Mouse (Mus musculus): ENCODE measurements around the gene Unc50.
A peak's percentile ranks its signal among the peaks of the same experiment; 100 is the strongest.

Unc50 gene

GRCm38 (mm10) chr1:37442848-37443835 lies 13.2 kb downstream of the Unc50 start:
- DNase-seq (ENCODE audit: extremely low read depth, insufficient read length, low spot score) = no peak

- no peak for DNase-seq (ENCODE audit: extremely low read depth, insufficient read length, low spot score)
Measured at GRCm38 (mm10) chr1:37448361-37449095, 18.6 kb downstream of the Unc50 start.

GRCm38 (mm10) chr1:37451270-37451669 lies 21.3 kb downstream of the Unc50 start:
- no peak for DNase-seq (ENCODE audit: extremely low read depth, insufficient read length, low spot score)

GRCm38 (mm10) chr1:37457546-37457945 lies 27.6 kb downstream of the Unc50 start:
- no peak for DNase-seq (ENCODE audit: extremely low read depth, insufficient read length, low spot score)

GRCm38 (mm10) chr1:37464878-37465452 lies 35.0 kb downstream of the Unc50 start:
- no peak for DNase-seq (ENCODE audit: extremely low read depth, insufficient read length, low spot score)

- no peak for DNase-seq (ENCODE audit: extremely low read depth, insufficient read length, low spot score)
Measured at GRCm38 (mm10) chr1:37466322-37466995, 36.5 kb downstream of the Unc50 start.

GRCm38 (mm10) chr1:37467806-37468205 lies 37.9 kb downstream of the Unc50 start:
- no peak for DNase-seq (ENCODE audit: extremely low read depth, insufficient read length, low spot score)

GRCm38 (mm10) chr1:37469007-37469406 lies 39.1 kb downstream of the Unc50 start:
- no peak for DNase-seq (ENCODE audit: extremely low read depth, insufficient read length, low spot score)

- no peak for DNase-seq (ENCODE audit: extremely low read depth, insufficient read length, low spot score)
Measured at GRCm38 (mm10) chr1:37471179-37472148, 41.5 kb downstream of the Unc50 start.

GRCm38 (mm10) chr1:37473251-37473650 lies 43.3 kb downstream of the Unc50 start:
- DNase-seq (ENCODE audit: extremely low read depth, insufficient read length, low spot score) = peak; percentile 25

GRCm38 (mm10) chr1:37474046-37474445 lies 44.1 kb downstream of the Unc50 start:
- DNase-seq (ENCODE audit: extremely low read depth, insufficient read length, low spot score) = no peak

GRCm38 (mm10) chr1:37474634-37475190 lies 44.8 kb downstream of the Unc50 start:
- DNase-seq (ENCODE audit: extremely low read depth, insufficient read length, low spot score) = no peak

- no peak for DNase-seq (ENCODE audit: extremely low read depth, insufficient read length, low spot score)
Measured at GRCm38 (mm10) chr1:37475312-37475711, 45.4 kb downstream of the Unc50 start.

GRCm38 (mm10) chr1:37477250-37477649 lies 47.3 kb downstream of the Unc50 start:
- no peak for DNase-seq (ENCODE audit: extremely low read depth, insufficient read length, low spot score)

- DNase-seq (ENCODE audit: extremely low read depth, insufficient read length, low spot score) = no peak
Measured at GRCm38 (mm10) chr1:37477928-37478327, 48.0 kb downstream of the Unc50 start.

- DNase-seq (ENCODE audit: extremely low read depth, insufficient read length, low spot score) = no peak
Measured at GRCm38 (mm10) chr1:37478416-37478815, 48.5 kb downstream of the Unc50 start.

- no peak for DNase-seq (ENCODE audit: extremely low read depth, insufficient read length, low spot score)
Measured at GRCm38 (mm10) chr1:37479074-37479473, 49.1 kb downstream of the Unc50 start.

GRCm38 (mm10) chr1:37479759-37480158 lies 49.8 kb downstream of the Unc50 start:
- no peak for DNase-seq (ENCODE audit: extremely low read depth, insufficient read length, low spot score)

- DNase-seq (ENCODE audit: extremely low read depth, insufficient read length, low spot score) = no peak
Measured at GRCm38 (mm10) chr1:37480731-37481130, 50.8 kb downstream of the Unc50 start.

Measured in 3134 (cell line).